Mouse (Mus musculus) forebrain, postnatal 0 days (tissue): ENCODE measurements around the gene Acap2. TPM values are rescaled to one million over a fixed set of nuclear protein-coding genes. Genes with fewer than 3 reads are reported as not detected.
A peak's percentile ranks its signal among the peaks of the same experiment; 100 is the strongest.

ENCODE experiments used
- ATAC-seq: fragments of 200-750 bp; cut with Nextera tagmentation; 2 replicates; pipeline ENCODE4 v1.8.0; 2017; ENCODE audit warnings: mild to moderate bottlenecking, moderate library complexity
- DNase-seq: peaks from one replicate; pipeline ENCODE4 v3.0.0-alpha.2; 2015
- H3K27ac ChIP-seq: fragments of 300-500 bp; sonication (generic); 2 replicates; pipeline ENCODE4 v1.5.1; 2014; ENCODE audit warnings: low read depth, mild to moderate bottlenecking, antibody characterized with exemption, low read length, moderate library complexity, mixed read lengths
- H3K27me3 ChIP-seq: fragments of 300-500 bp; sonication (generic); 2 replicates; pipeline ENCODE4 v1.6.1; 2014; ENCODE audit warnings: mild to moderate bottlenecking, low read length, mixed read lengths; ENCODE audit not compliant: insufficient read depth
- H3K36me3 ChIP-seq: fragments of 300-500 bp; sonication (generic); 2 replicates; pipeline ENCODE4 v1.6.1; 2014; ENCODE audit warnings: mild to moderate bottlenecking, moderate library complexity; ENCODE audit not compliant: insufficient read depth
- H3K4me1 ChIP-seq: fragments of 300-500 bp; sonication (generic); 2 replicates; pipeline ENCODE4 v1.6.1; 2014; ENCODE audit warnings: antibody characterized with exemption; ENCODE audit not compliant: insufficient read depth
- H3K4me2 ChIP-seq: fragments of 300-500 bp; sonication (generic); 2 replicates; pipeline ENCODE4 v1.6.1; 2014; ENCODE audit warnings: low read depth, mild to moderate bottlenecking, moderate library complexity
- H3K4me3 ChIP-seq: fragments of 300-500 bp; sonication (generic); 2 replicates; pipeline ENCODE4 v1.5.1; 2014; ENCODE audit warnings: low read depth, low read length, mixed read lengths
- H3K9ac ChIP-seq: fragments of 300-500 bp; sonication (generic); 2 replicates; pipeline ENCODE4 v1.6.1; 2014; ENCODE audit warnings: mild to moderate bottlenecking
- H3K9me3 ChIP-seq: fragments of 300-500 bp; sonication (generic); 2 replicates; pipeline ENCODE4 v1.6.1; 2016; ENCODE audit warnings: low read length
- CTCF ChIP-seq: sonication (generic); IDR thresholded peaks from 2 replicates; pipeline ENCODE4 v1.5.1; 2016; ENCODE audit warnings: antibody characterized with exemption, control low read depth, low read depth
- WGBS: fragments of 180-500 bp; shearing (Covaris S2); extraction: QIAGEN DNeasy Blood & Tissue Kit; methylation state at CpG from one replicate; pipeline ENCODE4 v1.1.7; 2014; 5-methylcytosine and 5-hydroxymethylcytosine counted together
- polyA plus RNA-seq: library from polyadenylated mRNA; unstranded; fragments of >200 nt; fragmentation: Nextera tagmentation; extraction: Ambion mirVana; gene quantifications from 2 replicates; pipeline ENCODE4 v1.2.1, GENCODE M21; 2015
- total RNA-seq: library from RNA; depleted of rRNA; stranded (reverse); fragments of >200 nt; gene quantifications from 2 replicates; pipeline ENCODE4 v1.2.3, GENCODE M21; 2014

Gene Acap2
- total and polyA plus RNA-seq, 2 experiments from 2014 or later: 8.8 to 33.6 TPM

DNA sequence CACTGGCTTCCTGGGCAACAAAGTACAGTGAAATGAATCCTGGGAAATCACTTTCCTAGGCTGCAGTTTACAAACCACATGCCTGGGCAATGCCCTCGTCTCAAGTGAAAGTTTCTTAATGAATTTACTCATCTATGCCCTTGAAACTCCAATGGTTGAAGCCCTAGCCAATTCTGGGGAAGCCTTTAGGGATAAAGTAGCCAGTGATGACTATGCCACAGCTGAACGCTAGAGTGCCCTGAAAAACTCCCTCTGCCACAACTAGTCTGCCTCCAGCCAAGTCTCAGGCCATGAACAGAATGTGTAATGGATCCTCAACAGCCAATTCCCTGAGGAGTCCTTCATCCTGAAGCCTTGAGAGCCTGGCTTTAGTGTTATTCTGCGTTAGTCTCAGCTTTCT, 8.5 kb downstream of the Acap2 start:
- H3K27ac ChIP-seq: no peak overlapping the region
- H3K9me3 ChIP-seq: no peaks in the 10 kb centered on the region
- 62% methylated on average over 3 of the region's 3 CpGs for WGBS
- ATAC-seq (no peak), DNase-seq (no peak)
- no peaks in the 10 kb centered on the region for H3K27me3 ChIP-seq
- no peak overlapping the region for H3K4me2 ChIP-seq
- no peaks in the 10 kb centered on the region for H3K36me3 ChIP-seq
- no peak for TF ChIP-seq CTCF
- no peak overlapping the region for H3K9ac ChIP-seq
- H3K4me1 ChIP-seq: peaks cover 6% of the 10 kb centered on the region; the same call in 1 of the 2 replicates
- no peak overlapping the region for H3K4me3 ChIP-seq

DNA sequence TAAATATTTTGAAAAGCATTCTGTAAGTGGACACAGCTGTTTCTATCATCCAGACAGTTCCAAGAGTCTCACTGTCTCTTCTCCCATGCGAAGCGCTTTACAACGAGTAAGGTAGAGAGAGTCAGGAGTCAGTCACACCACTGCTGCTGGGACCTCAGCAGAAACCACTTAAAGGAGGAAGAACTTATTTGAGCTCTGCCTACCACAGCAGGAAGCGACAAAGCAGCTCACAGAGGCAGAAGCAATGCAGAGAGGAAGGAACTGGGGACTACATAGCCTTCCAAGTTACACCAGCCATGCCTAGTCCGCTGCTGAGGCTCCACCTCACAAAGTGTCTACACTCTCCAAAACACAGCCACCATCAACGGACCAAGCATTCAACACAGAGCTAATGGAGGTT, 9.2 kb downstream of the Acap2 start:
- peaks cover 6% of the 10 kb centered on the region; the same call in 1 of the 2 replicates for H3K4me1 ChIP-seq
- no peak for ATAC-seq
- H3K4me3 ChIP-seq: no peak overlapping the region
- H3K9ac ChIP-seq: no peak overlapping the region
- H3K36me3 ChIP-seq: no peaks in the 10 kb centered on the region
- no peak for DNase-seq
- no peak overlapping the region for H3K27ac ChIP-seq
- H3K9me3 ChIP-seq: no peaks in the 10 kb centered on the region
- no peaks in the 10 kb centered on the region for H3K27me3 ChIP-seq
- H3K4me2 ChIP-seq: no peak overlapping the region
- no peak for TF ChIP-seq CTCF
- WGBS: 69% methylated on average over 6 of the region's 6 CpGs

GRCm38 (mm10) chr16:31190426-31190825, 10.6 kb downstream of the Acap2 start:
- no peak for TF ChIP-seq CTCF
- H3K9me3 ChIP-seq: no peaks in the 10 kb centered on the region
- WGBS: 92% methylated on average over 8 of the region's 8 CpGs
- no peak for DNase-seq
- no peaks in the 10 kb centered on the region for H3K36me3 ChIP-seq
- H3K27me3 ChIP-seq: no peaks in the 10 kb centered on the region
- H3K9ac ChIP-seq: no peak overlapping the region
- no peak overlapping the region for H3K4me3 ChIP-seq
- no peak overlapping the region for H3K27ac ChIP-seq
- ATAC-seq: no peak
- H3K4me2 ChIP-seq: no peak overlapping the region
- H3K4me1 ChIP-seq: peaks cover 6% of the 10 kb centered on the region; the same call in 1 of the 2 replicates

- Histone ChIP-seq H3K36me3 (no peaks in the 10 kb centered on the region), H3K9me3 (no peaks in the 10 kb centered on the region), H3K4me1 (peaks cover 6% of the 10 kb centered on the region; the same call in 1 of the 2 replicates), H3K27ac (no peak overlapping the region), H3K27me3 (no peaks in the 10 kb centered on the region), H3K4me3 (no peak overlapping the region), H3K4me2 (no peak overlapping the region), H3K9ac (no peak overlapping the region)
- DNase-seq: no peak
- TF ChIP-seq CTCF: no peak
- 89% methylated on average over 5 of the region's 5 CpGs for WGBS
- no peak for ATAC-seq
Measured at GRCm38 (mm10) chr16:31189291-31189690, 11.8 kb downstream of the Acap2 start.

GRCm38 (mm10) chr16:31188799-31189198, 12.2 kb downstream of the Acap2 start:
- H3K9ac ChIP-seq: no peak overlapping the region
- no peak overlapping the region for H3K4me2 ChIP-seq
- TF ChIP-seq CTCF: no peak
- H3K27me3 ChIP-seq: no peaks in the 10 kb centered on the region
- H3K4me1 ChIP-seq: peaks cover 6% of the 10 kb centered on the region; the same call in 1 of the 2 replicates
- H3K27ac ChIP-seq: no peak overlapping the region
- no peak overlapping the region for H3K4me3 ChIP-seq
- no peak for ATAC-seq
- DNase-seq: no peak
- no peaks in the 10 kb centered on the region for H3K9me3 ChIP-seq
- no peaks in the 10 kb centered on the region for H3K36me3 ChIP-seq
- WGBS: 71% methylated on average over 2 of the region's 2 CpGs

DNA sequence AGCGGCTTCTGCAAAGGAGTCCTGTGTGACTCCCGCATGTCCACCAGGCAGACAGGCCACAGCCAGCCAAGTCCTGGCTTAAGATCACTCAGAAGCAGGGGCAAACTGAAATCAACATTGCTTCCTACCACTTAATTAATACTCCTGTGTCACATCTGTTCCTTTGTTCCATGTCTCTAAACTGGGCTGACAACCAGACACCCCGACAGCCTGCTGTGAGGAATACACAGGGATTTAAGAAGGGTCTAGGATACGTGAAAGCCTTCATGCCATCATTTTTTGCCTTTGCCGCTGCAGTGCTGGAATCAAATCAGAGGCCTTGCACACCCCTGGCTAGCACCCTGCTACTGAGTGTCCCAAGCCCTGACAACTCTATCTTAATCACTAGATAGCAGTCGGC, 12.8 kb downstream of the Acap2 start:
- Histone ChIP-seq H3K9ac (no peak overlapping the region), H3K4me1 (peaks cover 6% of the 10 kb centered on the region; the same call in 1 of the 2 replicates), H3K4me2 (no peak overlapping the region), H3K9me3 (no peaks in the 10 kb centered on the region), H3K27ac (no peak overlapping the region), H3K27me3 (no peaks in the 10 kb centered on the region), H3K4me3 (no peak overlapping the region), H3K36me3 (no peaks in the 10 kb centered on the region)
- peak; percentile 38; the same call in 1 of the 2 replicates for ATAC-seq
- DNase-seq: no peak
- 31% methylated on average over 6 of the region's 6 CpGs for WGBS
- TF ChIP-seq CTCF: no peak

- Histone ChIP-seq H3K4me2 (no peak overlapping the region), H3K27me3 (no peaks in the 10 kb centered on the region), H3K36me3 (no peaks in the 10 kb centered on the region), H3K4me1 (peaks cover 6% of the 10 kb centered on the region; the same call in 1 of the 2 replicates), H3K4me3 (no peak overlapping the region), H3K9ac (no peak overlapping the region), H3K27ac (no peak overlapping the region), H3K9me3 (no peaks in the 10 kb centered on the region)
- TF ChIP-seq CTCF: no peak
- DNase-seq (no peak), ATAC-seq (no peak)
- WGBS: 90% methylated on average over 1 of the region's 1 CpGs
Measured at GRCm38 (mm10) chr16:31187192-31187591, 13.9 kb downstream of the Acap2 start.
